8 mouse cellular contexts compared by ENCODE assay signal in genomic region chr1:55874143-55874867, GRCm38 (mm10).
A peak's percentile ranks its signal among the peaks of the same experiment; 100 is the strongest.
DNase-seq lines count a peak whose midpoint lies in the region; ATAC-seq and TF ChIP-seq lines count a peak whose summit lies in the region.

No protein-coding gene starts in this region.

- peak; percentile 90 for DNase-seq in 3T3-L1 (ENCODE audit: low read depth, low spot score)
- peak; percentile 33 for DNase-seq in T-cell, adult 2 months (ENCODE audit: low spot score)
- peak; percentile 57 to 74 for DNase-seq in cerebellum, postnatal 25 days
- DNase-seq in gastrocnemius, adult 2 months = peak; percentile 73
- DNase-seq in kidney, adult 2 months = peak; percentile 71
- peak; percentile 75 for DNase-seq in naive thymus-derived CD4-positive, alpha-beta T cell, adult 2 months (ENCODE audit: low read depth)

- peak; percentile 90 for TF ChIP-seq CTCF in gastrocnemius, adult 2 months (IDR thresholded peaks at IDR 0.05)
- TF ChIP-seq CTCF in kidney, adult 2 months (conservative IDR thresholded peaks at IDR 0.05; ENCODE audit: insufficient read depth, insufficient read length, low read depth, low read length) = peak; percentile 88

- no peaks in the 10 kb centered on the region for H3K27me3 ChIP-seq in kidney, adult 2 months (replicated peaks; ENCODE audit: control insufficient read depth, insufficient read depth, low read length)
- no peaks in the 10 kb centered on the region for H3K27me3 ChIP-seq in limb, embryonic 13.5 days
- no peaks in the 10 kb centered on the region for H3K27me3 ChIP-seq in stomach, embryonic 14.5 days (ENCODE audit: control insufficient read depth, insufficient read depth, low read length)

- H3K4me2 ChIP-seq in limb, embryonic 13.5 days (replicated peaks) = no peak overlapping the region
- no peak overlapping the region for H3K4me2 ChIP-seq in stomach, embryonic 14.5 days (replicated peaks; ENCODE audit: low read depth, low read length)

- H3K4me1 ChIP-seq in kidney, adult 2 months (ENCODE audit: control insufficient read depth, insufficient read depth, low read length) = no peaks in the 10 kb centered on the region
- no peaks in the 10 kb centered on the region for H3K4me1 ChIP-seq in limb, embryonic 13.5 days
- no peaks in the 10 kb centered on the region for H3K4me1 ChIP-seq in stomach, embryonic 14.5 days (ENCODE audit: control insufficient read depth, insufficient read depth, low read length)

- H3K9me3 ChIP-seq in limb, embryonic 13.5 days = no peaks in the 10 kb centered on the region
- H3K9me3 ChIP-seq in stomach, embryonic 14.5 days (ENCODE audit: control insufficient read depth, low read depth, low read length) = no peaks in the 10 kb centered on the region; the same call in 1 of the 2 replicates

- no peak overlapping the region for H3K9ac ChIP-seq in limb, embryonic 13.5 days
- H3K9ac ChIP-seq in stomach, embryonic 14.5 days (replicated peaks; ENCODE audit: low read depth, low read length) = no peak overlapping the region

- intact Hi-C loops in gastrocnemius, adult 2 months (cut with DNase I) = loop anchor here (2.0 to 5.0 kb wide), 2 partner anchors 470 to 637 kb away; partner anchors contain the start of genes Mars2 and Plcl1

- no peaks in the 10 kb centered on the region for H3K36me3 ChIP-seq in kidney, adult 2 months (ENCODE audit: control insufficient read depth, insufficient read depth, low read length)
- H3K36me3 ChIP-seq in limb, embryonic 13.5 days = no peaks in the 10 kb centered on the region
- H3K36me3 ChIP-seq in stomach, embryonic 14.5 days (ENCODE audit: control insufficient read depth, insufficient read depth, low read length) = no peaks in the 10 kb centered on the region

- peak; percentile 59; the same call in 1 of the 2 replicates for ATAC-seq in limb, embryonic 13.5 days (ENCODE audit: low FRiP score, low read depth)
- peak; percentile 67; the same call in 1 of the 2 replicates for ATAC-seq in stomach, embryonic 14.5 days (ENCODE audit: insufficient number of reproducible peaks, insufficient read depth, low FRiP score, low read depth)

- WGBS in kidney, adult 2 months = 12% methylated on average over 7 of the region's 7 CpGs
- 19% methylated on average over 7 of the region's 7 CpGs for WGBS in limb, embryonic 13.5 days
- 15% methylated on average over 7 of the region's 7 CpGs for WGBS in stomach, embryonic 14.5 days

- no peak for TF ChIP-seq POLR2A in kidney, adult 2 months (IDR thresholded peaks at IDR 0.05; ENCODE audit: low read depth, low read length)

- no peak overlapping the region for H3K4me3 ChIP-seq in gastrocnemius, adult 2 months
- H3K4me3 ChIP-seq in kidney, adult 2 months (ENCODE audit: insufficient read depth, low read depth, low read length) = no peak overlapping the region
- H3K4me3 ChIP-seq in limb, embryonic 13.5 days = no peak overlapping the region
- no peak overlapping the region for H3K4me3 ChIP-seq in stomach, embryonic 14.5 days (ENCODE audit: low read depth, low read length)

- no peak overlapping the region for H3K27ac ChIP-seq in gastrocnemius, adult 2 months
- H3K27ac ChIP-seq in kidney, adult 2 months (ENCODE audit: insufficient read depth, low read depth, low read length) = no peak overlapping the region
- H3K27ac ChIP-seq in limb, embryonic 13.5 days = no peak overlapping the region
- H3K27ac ChIP-seq in stomach, embryonic 14.5 days (ENCODE audit: low read length) = no peak overlapping the region

Comparison
In these comparisons a context has a peak if more than half of its experiments do, and no peak if none do; other contexts are left out.
1. DNase-seq: peak in every context shown above with its lines; median percentile 90 in 3T3-L1; 75 in naive thymus-derived CD4-positive, alpha-beta T cell, adult 2 months; 73 in gastrocnemius, adult 2 months; 71 in kidney, adult 2 months; 66 in cerebellum, postnatal 25 days; 33 in T-cell, adult 2 months.